Mouse (Mus musculus) layer of hippocampus, postnatal 14 days (tissue): Measurements from ENCODE around the gene Add1. TPM values are rescaled to one million over a fixed set of nuclear protein-coding genes. Genes with fewer than 3 reads are reported as not detected.

ENCODE experiments used
- DNase-seq, 2 experiments: peaks; one replicate each; pipeline ENCODE4 v3.0.0; 2021 to 2022; ENCODE audit warnings: low spot score in 2 of 2, mixed read lengths in 1 of 2
- microRNA-seq, 2 experiments: library from miRNA; unstranded; fragments of <30 nt; microRNA quantifications; one replicate each; pipeline ENCODE4 v1.2.0; 2021
- total RNA-seq, 2 experiments: library from RNA; stranded (reverse); gene quantifications; 2 replicates each; pipeline ENCODE4 v1.2.3; 2021

Gene Add1
- total RNA-seq, 2 experiments from 2014 or later: 376 to 400 TPM

- no peak for DNase-seq
Measured at GRCm38 (mm10) chr5:34661909-34662308, 88.4 kb downstream of the Add1 start.

DNA sequence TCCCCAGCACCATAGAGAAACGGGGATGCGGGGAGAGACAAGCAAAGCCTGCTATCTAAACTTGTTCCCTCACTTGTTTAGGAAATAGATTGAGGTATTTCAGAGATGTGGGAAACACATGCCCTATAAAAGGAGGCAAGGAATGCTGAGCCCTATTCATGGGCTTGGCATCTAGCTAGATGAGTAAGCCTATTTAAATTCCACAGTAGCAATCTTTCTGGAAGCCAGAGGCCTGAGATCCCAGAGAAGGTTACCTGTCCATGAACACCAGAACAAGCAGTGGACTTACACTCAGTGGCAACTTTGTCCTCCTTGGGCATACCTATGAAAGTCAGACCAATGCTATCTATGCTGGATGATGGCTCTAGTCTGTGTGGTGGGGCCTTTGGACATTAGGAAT, 89.8 kb downstream of the Add1 start:
- no peak for DNase-seq

- no peak for DNase-seq
Measured at GRCm38 (mm10) chr5:34669493-34669892, 96.0 kb downstream of the Add1 start.

- no peak for DNase-seq
Measured at GRCm38 (mm10) chr5:34670280-34670679, 96.8 kb downstream of the Add1 start.

Small RNAs within 50 kb of the gene (microRNA-seq; reads per million reads assigned to microRNA genes)
- 1.6 to 1.7 reads per million in 2 experiments for gene Mir7036b

Other genes starting within 250 kb of the Add1 start
- 10 to 100 TPM; 77.1 to 81.4 TPM for gene Rnf4, start 237.4 kb upstream of the Add1 start, total RNA-seq
- gene Fam193a, start 203.7 kb upstream of the Add1 start, total RNA-seq: 10 to 100 TPM; 40.5 to 41.7 TPM
- 10 to 100 TPM; 15.2 to 19.1 TPM for gene Tnip2, start 59.7 kb upstream of the Add1 start, total RNA-seq
- gene Sh3bp2, start 47.8 kb upstream of the Add1 start, total RNA-seq: 1 to 10 TPM; 6.0 to 6.8 TPM
- 10 to 100 TPM; 38.0 to 41.7 TPM for gene Mfsd10, start 63.5 kb downstream of the Add1 start, total RNA-seq
- 10 to 100 TPM; 13.8 to 15.4 TPM for gene Nop14, start 86.5 kb downstream of the Add1 start, total RNA-seq
- 1 to 10 TPM; 5.3 to 6.5 TPM for gene Grk4, start 86.7 kb downstream of the Add1 start, total RNA-seq
- 10 to 100 TPM; 78.0 to 81.2 TPM for gene Htt, start 188.1 kb downstream of the Add1 start, total RNA-seq